Comparison of ENCODE assay signal across 25 mouse cellular contexts in the genomic region with DNA sequence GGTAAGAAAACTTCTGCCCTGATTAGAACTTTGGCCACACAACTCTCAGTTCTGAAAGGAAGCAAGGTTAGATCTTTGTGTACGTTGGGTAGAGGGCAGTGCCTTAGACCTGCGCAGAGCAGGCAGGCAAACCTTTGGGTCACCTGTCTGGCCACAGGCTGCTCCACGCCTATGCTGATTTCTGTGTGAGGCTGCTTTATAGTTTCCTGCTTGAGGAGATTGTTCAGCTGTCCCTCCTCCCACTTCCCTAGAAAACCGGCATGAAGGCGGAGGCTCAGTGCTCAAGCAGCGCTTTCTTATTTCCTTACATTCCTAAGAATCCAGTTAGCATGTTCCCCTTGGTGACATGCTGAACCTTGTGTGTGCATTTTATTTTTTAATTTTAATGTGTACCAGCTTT.
DNase-seq lines count a peak whose midpoint lies in the region; ATAC-seq and TF ChIP-seq lines count a peak whose summit lies in the region.
"Had no signal": no experiment of that assay in that cellular context is flagged by ENCODE, and none has a peak within 500 bp of the region (broad histone marks: within the 10 kb centered on the region; RNA-seq: fewer than 3 reads in every experiment).

No protein-coding gene starts in this region.

- no peak overlapping the region for H3K27ac ChIP-seq in kidney, embryonic 15.5 days
- H3K27ac ChIP-seq in stomach, postnatal 0 days (replicated peaks) = no peak overlapping the region
- H3K27ac ChIP-seq: embryonic facial prominence, embryonic 12.5 days; embryonic facial prominence, embryonic 15.5 days; gastrocnemius, adult 2 months; hindbrain, embryonic 10.5 days; hindbrain, embryonic 13.5 days had no signal

- DNase-seq in kidney, postnatal 14 days = no peak
- peak; percentile 18 for DNase-seq in ZHBTc4 (ENCODE audit: low read depth, low spot score)
- peak; percentile 33 for DNase-seq in brain, adult 2 months (ENCODE audit: low read depth, low spot score)
- DNase-seq in stomach, postnatal 0 days (ENCODE audit: low spot score) = peak; percentile 29
- no peak for DNase-seq in thymus, postnatal 25 days
- DNase-seq: adrenal gland, adult 8-10 months; adrenal gland, postnatal 25 days; cerebellum, adult 18-20 months; cerebellum, adult 9-10 months; cerebellum, postnatal 25 days; forebrain, postnatal 0 days; gastrocnemius, adult 2 months; gastrocnemius, postnatal 14 days; heart, adult 11 months; heart, postnatal 36 days had no signal

- no peaks in the 10 kb centered on the region for H3K4me1 ChIP-seq in kidney, embryonic 15.5 days
- H3K4me1 ChIP-seq in stomach, postnatal 0 days (replicated peaks; ENCODE audit: control insufficient read depth, insufficient read depth) = no peaks in the 10 kb centered on the region
- H3K4me1 ChIP-seq: embryonic facial prominence, embryonic 12.5 days; embryonic facial prominence, embryonic 15.5 days; hindbrain, embryonic 10.5 days; hindbrain, embryonic 13.5 days had no signal

- ATAC-seq in kidney, embryonic 15.5 days (replicated peaks; ENCODE audit: low FRiP score) = 0 out of 2 replicates have a peak, but pooled peaks have one; percentile 52
- ATAC-seq in stomach, postnatal 0 days (ENCODE audit: low FRiP score, low TSS enrichment) = peak; percentile 71; the same call in 1 of the 2 replicates
- ATAC-seq: activated CD4-positive, CD25-positive, alpha-beta regulatory T cell, adult 4 months; CD4-positive, CD25-positive, alpha-beta regulatory T cell, adult 4 months; forebrain, embryonic 14.5 days; forebrain, postnatal 0 days; hindbrain, embryonic 16.5 days had no signal

- no peaks in the 10 kb centered on the region for H3K36me3 ChIP-seq in kidney, embryonic 15.5 days
- no peaks in the 10 kb centered on the region for H3K36me3 ChIP-seq in stomach, postnatal 0 days (ENCODE audit: control insufficient read depth, insufficient read depth, low read length)
- H3K36me3 ChIP-seq: embryonic facial prominence, embryonic 12.5 days; embryonic facial prominence, embryonic 15.5 days had no signal

- no peaks in the 10 kb centered on the region for H3K27me3 ChIP-seq in kidney, embryonic 15.5 days
- H3K27me3 ChIP-seq in stomach, postnatal 0 days (ENCODE audit: control insufficient read depth, insufficient read depth, low read length) = no peaks in the 10 kb centered on the region
- H3K27me3 ChIP-seq: embryonic facial prominence, embryonic 12.5 days; embryonic facial prominence, embryonic 15.5 days; hindbrain, embryonic 13.5 days had no signal

- no peak overlapping the region for H3K4me2 ChIP-seq in kidney, embryonic 15.5 days
- H3K4me2 ChIP-seq in stomach, postnatal 0 days (replicated peaks; ENCODE audit: low read depth) = no peak overlapping the region
- H3K4me2 ChIP-seq: embryonic facial prominence, embryonic 12.5 days; embryonic facial prominence, embryonic 15.5 days; heart, embryonic 11.5 days; hindbrain, embryonic 13.5 days had no signal

- TF ChIP-seq EP300 in stomach, postnatal 0 days (optimal IDR thresholded peaks at IDR 0.05) = no peak

- no peak for TF ChIP-seq CTCF in stomach, postnatal 0 days (IDR thresholded peaks at IDR 0.05; ENCODE audit: low read depth)

- H3K4me3 ChIP-seq in kidney, embryonic 15.5 days (replicated peaks) = no peak overlapping the region
- no peak overlapping the region for H3K4me3 ChIP-seq in stomach, postnatal 0 days (ENCODE audit: low read depth, low read length)
- H3K4me3 ChIP-seq: embryonic facial prominence, embryonic 12.5 days; embryonic facial prominence, embryonic 15.5 days; gastrocnemius, adult 2 months; hindbrain, embryonic 10.5 days; hindbrain, embryonic 13.5 days had no signal

- WGBS in kidney, embryonic 15.5 days = 48% methylated on average over 6 of the region's 6 CpGs
- WGBS in stomach, postnatal 0 days = 55% methylated on average over 6 of the region's 6 CpGs

- no peaks in the 10 kb centered on the region for H3K9me3 ChIP-seq in kidney, embryonic 15.5 days (replicated peaks)
- H3K9me3 ChIP-seq in stomach, postnatal 0 days (ENCODE audit: control insufficient read depth, low read length) = no peaks in the 10 kb centered on the region
- H3K9me3 ChIP-seq: embryonic facial prominence, embryonic 12.5 days; embryonic facial prominence, embryonic 15.5 days; hindbrain, embryonic 10.5 days had no signal

- H3K9ac ChIP-seq in kidney, embryonic 15.5 days = no peak overlapping the region
- H3K9ac ChIP-seq in stomach, postnatal 0 days (ENCODE audit: low read length) = no peak overlapping the region
- H3K9ac ChIP-seq: embryonic facial prominence, embryonic 12.5 days; embryonic facial prominence, embryonic 15.5 days; forebrain, postnatal 0 days; hindbrain, embryonic 13.5 days had no signal

Comparison
In these comparisons a context has a peak if more than half of its experiments do, and no peak if none do; other contexts are left out.
1. DNase-seq: peak in ZHBTc4 (single experiment), brain, adult 2 months (single experiment) and stomach, postnatal 0 days (single experiment); none in kidney, postnatal 14 days (single experiment) and thymus, postnatal 25 days (single experiment).